Mouse (Mus musculus): ENCODE measurements at regions not wholly inside any gene's neighbourhood (a gene's known extent, or its start where the extent isn't known, plus 50 kb on each side); places are given as distances from the start of the nearest gene placed in this dataset.
A peak's percentile ranks its signal among the peaks of the same experiment; 100 is the strongest.

DNA sequence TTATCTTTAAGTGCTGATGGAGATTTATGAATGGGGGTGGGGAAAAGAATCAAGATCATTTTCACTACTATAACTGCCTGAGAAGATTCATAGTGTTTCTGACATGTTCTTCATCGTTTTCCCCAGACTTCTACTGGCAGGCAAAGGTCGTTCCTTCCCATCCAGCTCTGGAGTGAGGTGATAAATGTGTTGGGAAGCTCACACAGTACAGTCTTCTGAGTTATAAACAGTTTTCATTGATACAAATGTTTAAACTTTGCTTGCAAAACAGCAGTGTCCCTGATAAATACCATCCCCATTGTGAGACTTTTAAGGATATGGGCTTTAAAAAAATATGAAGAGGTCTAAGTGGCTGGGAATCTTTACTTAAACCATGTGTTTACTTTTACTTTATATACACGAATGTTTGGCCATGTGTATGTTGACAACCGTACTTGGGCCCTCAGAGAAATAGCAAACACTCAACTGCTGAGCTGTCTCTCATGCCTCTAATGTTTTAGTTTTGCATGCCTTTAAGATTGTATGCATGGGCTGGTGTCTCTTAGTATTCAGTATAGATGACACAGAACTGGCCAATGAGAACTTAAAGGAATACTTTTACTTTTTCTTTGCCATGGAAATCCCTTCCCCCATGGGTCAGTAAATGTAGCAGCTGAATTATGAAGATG is 189.8 kb upstream of the Rora start:
- no peak for DNase-seq (ENCODE audit: low read depth, low spot score)

- DNase-seq (ENCODE audit: low read depth, low spot score), result no peak
Observed at GRCm38 (mm10) chr9:68466671-68467070, 186.9 kb upstream of the Rora start.

- no peak for DNase-seq (ENCODE audit: low read depth, low spot score)
Observed at GRCm38 (mm10) chr9:68476391-68476790, 177.2 kb upstream of the Rora start.

- DNase-seq (ENCODE audit: low read depth, low spot score), result no peak
Observed at GRCm38 (mm10) chr9:68477466-68477865, 176.1 kb upstream of the Rora start.

DNA sequence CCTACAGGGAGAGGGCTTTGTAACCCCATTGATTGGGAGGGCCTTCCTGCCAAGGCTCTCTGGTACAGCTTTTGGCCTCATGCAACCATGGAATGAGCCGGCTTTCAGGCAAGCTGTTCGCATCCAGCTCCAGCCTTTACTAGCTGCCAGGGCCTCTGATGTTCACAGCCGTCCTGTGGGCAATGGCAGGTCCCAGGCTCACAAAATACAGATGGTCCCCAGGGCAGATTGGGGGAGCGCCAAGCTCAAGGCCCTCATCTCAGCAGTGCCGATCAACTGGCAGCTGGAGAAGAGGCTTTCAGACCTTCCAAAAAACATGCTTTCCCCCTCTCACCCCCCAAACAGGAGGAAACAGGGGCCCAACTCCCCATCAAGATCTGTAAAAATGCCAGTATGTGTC is 166.9 kb upstream of the Rora start:
- DNase-seq (ENCODE audit: low read depth, low spot score), result no peak

- no peak for DNase-seq (ENCODE audit: low read depth, low spot score)
Observed at GRCm38 (mm10) chr9:68491151-68491550, 162.4 kb upstream of the Rora start.

DNA sequence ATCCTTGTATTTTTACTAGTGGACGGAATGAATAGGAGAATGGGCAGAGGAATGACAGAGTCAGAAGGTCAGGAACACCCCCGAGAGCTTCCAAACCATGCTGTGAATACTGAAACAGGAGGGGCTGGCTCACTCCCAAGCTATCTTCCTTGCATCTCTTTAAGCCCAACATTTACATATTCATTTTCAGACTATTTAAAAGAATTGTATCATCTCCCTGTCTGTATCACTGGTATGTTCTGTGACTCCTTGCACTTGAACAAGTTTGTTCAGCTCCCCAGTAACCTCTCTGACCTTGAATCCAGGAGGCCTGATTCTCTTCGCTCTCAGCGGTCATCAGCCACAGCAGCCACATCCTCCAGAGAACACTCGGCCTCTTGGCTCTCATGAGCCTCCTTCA is 132.4 kb upstream of the Rora start:
- no peak for DNase-seq (ENCODE audit: low read depth, low spot score)

GRCm38 (mm10) chr9:68561767-68562552 is 91.6 kb upstream of the Rora start:
- DNase-seq (ENCODE audit: low read depth, low spot score), result peak; percentile 51

DNA sequence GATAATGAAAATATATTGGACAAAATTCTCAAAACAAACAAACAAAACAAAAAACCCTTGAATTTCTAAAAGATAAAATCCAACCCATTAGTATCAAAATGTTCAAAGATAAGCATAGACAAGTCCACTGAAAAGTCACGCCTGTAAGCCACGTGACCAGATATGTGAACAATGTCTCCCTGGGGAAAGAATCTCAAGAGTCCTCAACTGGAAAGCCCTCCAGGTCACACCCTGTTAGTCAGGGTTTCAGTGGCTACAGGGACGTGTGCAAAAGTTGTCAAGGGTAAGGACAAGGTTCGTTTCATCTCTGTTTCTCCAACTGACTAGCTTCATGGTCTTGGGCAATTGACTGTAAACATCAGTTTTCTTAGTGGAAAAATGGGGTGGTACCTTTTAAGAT is 90.4 kb upstream of the Rora start:
- DNase-seq (ENCODE audit: low read depth, low spot score), result peak; percentile 32

DNA sequence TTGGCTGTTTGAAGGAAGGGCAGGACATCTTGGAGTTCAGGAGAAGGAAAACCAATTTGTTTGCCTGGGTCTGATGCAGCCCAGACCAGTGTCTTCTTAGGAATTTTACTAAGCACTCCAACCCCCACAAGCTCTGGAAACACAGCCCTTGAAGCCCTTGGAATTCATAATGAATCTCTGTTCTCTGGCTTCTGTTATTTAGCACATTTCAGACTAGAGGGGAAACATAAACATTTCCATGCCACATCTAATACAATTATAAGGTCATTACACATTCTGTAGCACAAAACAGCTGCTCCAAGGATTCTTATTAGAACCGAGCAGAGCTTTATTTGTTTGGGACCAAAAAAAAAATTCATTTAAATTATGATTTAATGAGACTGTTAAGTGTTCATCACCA is 67.8 kb upstream of the Rora start:
- DNase-seq (ENCODE audit: low read depth, low spot score), result no peak

DNA sequence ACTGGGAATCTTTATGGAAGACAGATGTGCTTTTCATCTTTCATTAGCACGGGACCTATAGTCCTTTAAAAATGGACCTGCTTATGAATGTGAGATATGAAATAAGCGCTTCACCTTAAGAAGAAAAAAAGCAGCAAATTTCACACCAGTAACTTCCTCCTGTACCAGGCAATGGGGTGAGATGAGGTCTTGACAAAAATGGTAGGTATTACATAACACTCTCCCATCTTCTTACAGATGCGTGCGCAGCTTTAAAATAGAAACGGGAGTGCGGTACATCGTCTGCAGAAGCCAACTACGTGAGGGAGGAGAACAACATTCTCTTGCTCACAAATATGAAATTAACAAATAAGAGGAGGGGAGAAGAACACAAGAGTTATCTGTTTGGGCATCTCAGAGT is 62.6 kb upstream of the Rora start:
- no peak for DNase-seq (ENCODE audit: low read depth, low spot score)

GRCm38 (mm10) chr9:68592976-68593375 is 60.6 kb upstream of the Rora start:
- DNase-seq (ENCODE audit: low read depth, low spot score), result no peak

GRCm38 (mm10) chr9:68594586-68594985 is 59.0 kb upstream of the Rora start:
- DNase-seq (ENCODE audit: low read depth, low spot score), result no peak

Measured in skeletal muscle tissue, adult 2 months (tissue).